Mouse (Mus musculus) forebrain, embryonic 11.5 days (tissue): ENCODE data around the gene Rnf10. TPM values are rescaled to one million over a fixed set of nuclear protein-coding genes. Genes with fewer than 3 reads are reported as not detected.

Source experiments
- ATAC-seq: fragments of 200-750 bp; cut with Nextera tagmentation; replicated peaks from 2 replicates; pipeline ENCODE4 v1.8.0; 2017; ENCODE audit warnings: moderate TSS enrichment; ENCODE audit not compliant: low FRiP score
- DNase-seq: peaks from one replicate; pipeline ENCODE4 v3.0.0-alpha.2; 2017; ENCODE audit warnings: low spot score
- H3K27ac ChIP-seq: fragments of 300-500 bp; sonication (generic); 2 replicates; pipeline ENCODE4 v1.5.1; 2014; ENCODE audit warnings: low read depth, low read length
- H3K27me3 ChIP-seq: fragments of 300-500 bp; sonication (generic); 2 replicates; pipeline ENCODE4 v1.6.1; 2014; ENCODE audit warnings: mild to moderate bottlenecking, low read length, mixed read lengths; ENCODE audit not compliant: control insufficient read depth, insufficient read depth
- H3K36me3 ChIP-seq: fragments of 300-500 bp; sonication (generic); 2 replicates; pipeline ENCODE4 v1.6.1; 2014; ENCODE audit warnings: mild to moderate bottlenecking, low read length, moderate library complexity, mixed read lengths; ENCODE audit not compliant: control insufficient read depth, insufficient read depth
- H3K4me1 ChIP-seq: fragments of 300-500 bp; sonication (generic); replicated peaks from 2 replicates; pipeline ENCODE4 v1.6.1; 2014; ENCODE audit warnings: low read length, mixed read lengths; ENCODE audit not compliant: control insufficient read depth, insufficient read depth
- H3K4me2 ChIP-seq: fragments of 300-500 bp; sonication (generic); 2 replicates; pipeline ENCODE4 v1.6.1; 2014; ENCODE audit warnings: low read depth, mild to moderate bottlenecking, low read length, moderate library complexity, mixed read lengths; ENCODE audit not compliant: severe bottlenecking
- H3K4me3 ChIP-seq: fragments of 300-500 bp; sonication (generic); 2 replicates; pipeline ENCODE4 v1.5.1; 2014; ENCODE audit warnings: low read depth, low read length
- H3K9ac ChIP-seq: fragments of 300-500 bp; sonication (generic); 2 replicates; pipeline ENCODE4 v1.6.1; 2014; ENCODE audit warnings: low read length
- H3K9me3 ChIP-seq: fragments of 300-500 bp; sonication (generic); 2 replicates; pipeline ENCODE4 v1.6.1; 2016; ENCODE audit warnings: low read length, mixed read lengths; ENCODE audit not compliant: control insufficient read depth
- WGBS: fragments of 180-500 bp; shearing (Covaris S2); extraction: QIAGEN DNeasy Blood & Tissue Kit; methylation state at CpG from one replicate; pipeline ENCODE4 v1.1.7; 2014; 5-methylcytosine and 5-hydroxymethylcytosine counted together
- polyA plus RNA-seq: library from polyadenylated mRNA; unstranded; fragments of >200 nt; fragmentation: Nextera tagmentation; extraction: Ambion mirVana; gene quantifications from 2 replicates; pipeline ENCODE4 v1.2.1, GENCODE M21; 2014

The Rnf10 gene
- polyA plus RNA-seq, 1 experiment from 2014 or later, result 110 TPM

- Histone ChIP-seq H3K27ac (no peak overlapping the region), H3K9me3 (no peaks in the 10 kb centered on the region), H3K27me3 (peaks cover 12% of the 10 kb centered on the region), H3K4me2 (no peak overlapping the region), H3K4me1 (peaks cover 9% of the 10 kb centered on the region; the same call in 1 of the 2 replicates), H3K36me3 (no peaks in the 10 kb centered on the region), H3K4me3 (no peak overlapping the region), H3K9ac (no peak overlapping the region)
- DNase-seq, result no peak
- ATAC-seq, result no peak
- WGBS, result 32% methylated on average over 6 of the region's 6 CpGs
Measured at GRCm38 (mm10) chr5:115234519-115234918, 38.2 kb downstream of the Rnf10 start.

DNA sequence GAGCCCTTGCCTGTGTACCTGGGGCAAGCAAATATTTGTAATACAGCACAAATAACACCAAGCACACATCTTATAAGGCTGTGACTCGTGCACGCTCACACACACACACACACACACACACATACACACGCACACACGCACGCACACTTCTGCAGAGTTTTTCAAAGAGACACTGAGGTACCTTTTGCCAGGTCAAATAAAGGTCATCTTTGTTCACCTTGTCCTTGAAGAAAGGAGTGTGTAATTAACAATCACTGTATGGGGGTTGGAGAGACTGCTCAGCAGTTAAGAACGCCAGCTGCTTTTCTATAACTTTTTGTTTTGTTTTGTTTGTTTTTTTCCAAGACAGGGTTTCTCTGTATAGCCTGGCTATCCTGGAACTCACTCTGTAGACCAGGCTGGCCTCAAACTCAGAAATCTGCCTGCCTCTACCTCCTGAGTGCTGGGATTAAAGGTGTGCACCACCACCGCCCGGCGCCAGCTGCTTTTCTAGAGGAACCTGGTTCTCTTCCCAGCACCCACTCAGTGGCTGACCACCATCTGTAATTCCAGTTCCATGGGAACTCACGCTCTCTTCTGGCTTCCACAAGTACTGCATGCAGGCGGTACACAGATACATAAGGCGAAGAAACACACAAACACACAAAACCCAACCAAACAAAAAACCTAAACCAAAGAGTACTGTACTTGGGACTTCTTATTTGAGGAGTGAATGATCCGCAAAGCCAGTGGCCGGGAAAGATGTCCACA lies 39.5 kb downstream of the Rnf10 start:
- Histone ChIP-seq H3K4me1 (peaks cover 6% of the 10 kb centered on the region; the same call in 1 of the 2 replicates), H3K9ac (no peak overlapping the region), H3K27ac (no peak overlapping the region), H3K36me3 (no peaks in the 10 kb centered on the region), H3K4me3 (no peak overlapping the region), H3K27me3 (peaks cover 12% of the 10 kb centered on the region), H3K9me3 (no peaks in the 10 kb centered on the region), H3K4me2 (no peak overlapping the region)
- 93% methylated on average over 14 of the region's 14 CpGs for WGBS
- ATAC-seq, result no peak
- no peak for DNase-seq

GRCm38 (mm10) chr5:115232516-115232915 lies 40.2 kb downstream of the Rnf10 start:
- Histone ChIP-seq H3K9ac (no peak overlapping the region), H3K4me1 (peaks cover 6% of the 10 kb centered on the region; the same call in 1 of the 2 replicates), H3K9me3 (no peaks in the 10 kb centered on the region), H3K27ac (no peak overlapping the region), H3K4me2 (no peak overlapping the region), H3K27me3 (peaks cover 12% of the 10 kb centered on the region), H3K36me3 (no peaks in the 10 kb centered on the region), H3K4me3 (no peak overlapping the region)
- DNase-seq (no peak), ATAC-seq (no peak)
- WGBS, result 79% methylated on average over 6 of the region's 6 CpGs

- no peak for DNase-seq
- 47% methylated on average over 16 of the region's 16 CpGs for WGBS
- H3K9ac ChIP-seq, result 0 out of 2 replicates have a peak overlapping the region, but pooled peaks have one; percentile 3
- no peak for ATAC-seq
- H3K4me1 ChIP-seq, result peaks cover 4% of the 10 kb centered on the region; the same call in 1 of the 2 replicates
- H3K27ac ChIP-seq, result no peak overlapping the region
- no peak overlapping the region for H3K4me3 ChIP-seq
- no peak overlapping the region for H3K4me2 ChIP-seq
- H3K9me3 ChIP-seq, result no peaks in the 10 kb centered on the region
- peaks cover 12% of the 10 kb centered on the region for H3K27me3 ChIP-seq
- H3K36me3 ChIP-seq, result no peaks in the 10 kb centered on the region
Measured at GRCm38 (mm10) chr5:115231552-115232120, 41.1 kb downstream of the Rnf10 start.

- Histone ChIP-seq H3K4me3 (no peak overlapping the region), H3K27me3 (peaks cover 12% of the 10 kb centered on the region), H3K27ac (no peak overlapping the region), H3K9ac (0 out of 2 replicates have a peak overlapping the region, but pooled peaks have one; percentile 3), H3K36me3 (no peaks in the 10 kb centered on the region), H3K4me1 (peaks cover 4% of the 10 kb centered on the region; the same call in 1 of the 2 replicates), H3K9me3 (no peaks in the 10 kb centered on the region), H3K4me2 (no peak overlapping the region)
- DNase-seq (no peak), ATAC-seq (no peak)
- 50% methylated on average over 15 of the region's 15 CpGs for WGBS
Measured at GRCm38 (mm10) chr5:115230830-115231551, 41.7 kb downstream of the Rnf10 start.

GRCm38 (mm10) chr5:115222485-115222884 lies 50.2 kb downstream of the Rnf10 start:
- Histone ChIP-seq H3K27ac (no peak overlapping the region), H3K9ac (no peak overlapping the region), H3K36me3 (no peaks in the 10 kb centered on the region), H3K4me1 (0 out of 2 replicates have a peak, but pooled peaks cover 2% of the 10 kb centered on the region), H3K9me3 (no peaks in the 10 kb centered on the region), H3K4me3 (no peak overlapping the region), H3K4me2 (no peak overlapping the region), H3K27me3 (no peaks in the 10 kb centered on the region)
- no peak for ATAC-seq
- WGBS, result 74% methylated on average over 3 of the region's 3 CpGs
- DNase-seq, result no peak

GRCm38 (mm10) chr5:115220931-115221640 lies 51.6 kb downstream of the Rnf10 start:
- Histone ChIP-seq H3K27ac (no peak overlapping the region), H3K4me3 (no peak overlapping the region), H3K4me2 (no peak overlapping the region), H3K36me3 (no peaks in the 10 kb centered on the region), H3K9me3 (no peaks in the 10 kb centered on the region), H3K27me3 (no peaks in the 10 kb centered on the region), H3K9ac (no peak overlapping the region), H3K4me1 (0 out of 2 replicates have a peak, but pooled peaks cover 2% of the 10 kb centered on the region)
- DNase-seq (no peak), ATAC-seq (no peak)
- WGBS, result 39% methylated on average over 13 of the region's 13 CpGs

DNA sequence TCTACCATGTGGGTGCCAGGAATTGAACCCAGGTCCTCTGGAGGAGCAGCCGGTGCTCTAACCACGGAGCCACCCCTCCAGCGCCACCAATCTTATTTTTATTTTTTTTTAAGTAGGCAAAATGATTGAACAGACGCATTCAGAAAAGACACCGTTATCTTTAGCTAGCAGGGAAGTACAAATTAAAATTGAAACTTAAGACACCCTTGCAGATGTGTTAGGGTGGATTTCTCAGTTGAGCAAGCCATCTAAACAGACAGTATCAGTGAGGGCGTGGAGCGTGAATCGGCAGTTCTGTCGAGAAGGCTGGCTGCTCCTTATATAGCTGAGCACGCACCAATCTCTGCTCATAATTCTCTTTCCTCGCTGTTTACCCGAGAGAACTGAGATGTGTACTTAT lies 54.7 kb downstream of the Rnf10 start:
- Histone ChIP-seq H3K9ac (no peak overlapping the region), H3K4me3 (no peak overlapping the region), H3K4me2 (no peak overlapping the region), H3K4me1 (0 out of 2 replicates have a peak, but pooled peaks cover 2% of the 10 kb centered on the region), H3K36me3 (no peaks in the 10 kb centered on the region), H3K27me3 (no peaks in the 10 kb centered on the region), H3K27ac (no peak overlapping the region), H3K9me3 (no peaks in the 10 kb centered on the region)
- ATAC-seq (no peak), DNase-seq (no peak)
- 96% methylated on average over 12 of the region's 12 CpGs for WGBS
